8 mouse cellular contexts compared by ENCODE assay signal in genomic region chr9:20581175-20581634, GRCm38 (mm10). TPM values are rescaled to one million over a fixed set of nuclear protein-coding genes. Genes with fewer than 3 reads are reported as not detected.
DNase-seq lines count a peak whose midpoint lies in the region; ATAC-seq lines count a peak whose summit lies in the region.

Gene Zfp846 (plus strand): TSS chr9:20581291.

- peak within 1 kb of the TSS; percentile 58 for H3K4me3 ChIP-seq in intestine, embryonic 14.5 days (ENCODE audit: low read depth, low read length)

- H3K9ac ChIP-seq in intestine, embryonic 14.5 days (ENCODE audit: low read length), result peak within 1 kb of the TSS; percentile 67

- peak; percentile 100 for ATAC-seq in intestine, embryonic 14.5 days (replicated peaks; ENCODE audit: low FRiP score, low TSS enrichment, low read depth)

- H3K4me1 ChIP-seq in intestine, embryonic 14.5 days (replicated peaks; ENCODE audit: control insufficient read depth, insufficient read depth, low read length), result no peaks in the 10 kb centered on the region

- DNase-seq in adrenal gland, adult 18-20 months (ENCODE audit: low spot score in 2 of 2), result peak; percentile 98
- DNase-seq in embryo, embryonic 11 days, result peak; percentile 95
- DNase-seq in gastrocnemius, postnatal 25 days, result peak; percentile 98
- peak; percentile 98 for DNase-seq in intestine, embryonic 14.5 days (ENCODE audit: low spot score)
- peak; percentile 99 for DNase-seq in left cerebral cortex, postnatal 14 days (ENCODE audit: low spot score in 2 of 2)
- DNase-seq in mesoderm, embryonic 11.5 days (ENCODE audit: low read depth, low spot score), result peak; percentile 96
- peak; percentile 100 for DNase-seq in right cerebral cortex, postnatal 36 days (ENCODE audit: low spot score in 2 of 2)
- DNase-seq in yolk sac, embryonic 10.5 days (ENCODE audit: low spot score), result peak; percentile 98

- H3K9me3 ChIP-seq in intestine, embryonic 14.5 days (ENCODE audit: control insufficient read depth, low read length), result no peaks in the 10 kb centered on the region

- H3K27me3 ChIP-seq in intestine, embryonic 14.5 days (replicated peaks; ENCODE audit: control insufficient read depth, insufficient read depth, low read length), result peaks cover 14% of the 10 kb centered on the region

- WGBS in intestine, embryonic 14.5 days, result 0% methylated on average over 30 of the region's 30 CpGs

- no peaks in the 10 kb centered on the region for H3K36me3 ChIP-seq in intestine, embryonic 14.5 days (ENCODE audit: control insufficient read depth, insufficient read depth, low read length)

- peak within 1 kb of the TSS; percentile 54 for H3K4me2 ChIP-seq in intestine, embryonic 14.5 days (ENCODE audit: low read length)

- peak within 1 kb of the TSS; percentile 74 for H3K27ac ChIP-seq in intestine, embryonic 14.5 days (ENCODE audit: low read depth)

- intact Hi-C loops in left cerebral cortex, postnatal 14 days (cut with DNase I), result loop anchor here (2.0 to 5.0 kb wide), 2 partner anchors 88 to 119 kb away; partner anchors contain the start of genes Zfp26 and Zfp426

RNA-seq across cellular contexts. Expression of gene Zfp846, which starts in this region (rescaled TPM):
- 1 to 10 TPM; 5.9 to 6.7 TPM for total RNA-seq in adrenal gland, adult 18-20 months (2021)
- total RNA-seq in gastrocnemius, postnatal 25 days (2021), result 1 to 10 TPM; 3.0 to 3.6 TPM
- polyA plus RNA-seq in intestine, embryonic 14.5 days (2014; fragmentation: Nextera tagmentation; extraction: Ambion mirVana), result 16.5 and 21.6 TPM in 2 replicates
- 10 to 100 TPM; 18.3 to 24.4 TPM for total RNA-seq in left cerebral cortex, postnatal 14 days (2021)

Comparison
In these comparisons a context has a peak if more than half of its experiments do, and no peak if none do; other contexts are left out.
1. Peak in every context shown above with its lines: DNase-seq, ATAC-seq, H3K4me3 ChIP-seq and H3K27ac ChIP-seq.